Mouse (Mus musculus) embryonic facial prominence, embryonic 11.5 days (tissue): ENCODE data around the gene Nrip2. TPM values are rescaled to one million over a fixed set of nuclear protein-coding genes. Genes with fewer than 3 reads are reported as not detected.

Source experiments
- ATAC-seq: fragments of 200-750 bp; cut with Nextera tagmentation; replicated peaks from 2 replicates; pipeline ENCODE4 v1.8.0; 2017; ENCODE audit warnings: low read depth; ENCODE audit not compliant: insufficient number of reproducible peaks, low FRiP score, low TSS enrichment
- DNase-seq: peaks from one replicate; pipeline ENCODE4 v3.0.0-alpha.2; 2015; ENCODE audit warnings: low spot score
- H3K27ac ChIP-seq: fragments of 300-500 bp; sonication (generic); replicated peaks from 2 replicates; pipeline ENCODE4 v1.5.1; 2014; ENCODE audit warnings: mild to moderate bottlenecking, low read depth, low read length, control low read depth
- H3K27me3 ChIP-seq: fragments of 300-500 bp; sonication (generic); 2 replicates; pipeline ENCODE4 v1.6.1; 2014; ENCODE audit warnings: mild to moderate bottlenecking, low read length, moderate library complexity, mixed read lengths; ENCODE audit not compliant: control insufficient read depth, insufficient read depth
- H3K36me3 ChIP-seq: fragments of 300-500 bp; sonication (generic); replicated peaks from 2 replicates; pipeline ENCODE4 v1.6.1; 2014; ENCODE audit warnings: low read depth, mild to moderate bottlenecking, low read length, moderate library complexity, mixed read lengths; ENCODE audit not compliant: control insufficient read depth, insufficient read depth
- H3K4me1 ChIP-seq: fragments of 300-500 bp; sonication (generic); 2 replicates; pipeline ENCODE4 v1.6.1; 2014; ENCODE audit warnings: low read length, mixed read lengths; ENCODE audit not compliant: control insufficient read depth, insufficient read depth
- H3K4me2 ChIP-seq: fragments of 300-500 bp; sonication (generic); 2 replicates; pipeline ENCODE4 v1.6.1; 2014; ENCODE audit warnings: low read depth, mild to moderate bottlenecking, control low read depth, low read length, moderate library complexity
- H3K4me3 ChIP-seq: fragments of 300-500 bp; sonication (generic); 2 replicates; pipeline ENCODE4 v1.5.1; 2014; ENCODE audit warnings: low read depth, low read length, control low read depth
- H3K9ac ChIP-seq: fragments of 300-500 bp; sonication (generic); replicated peaks from 2 replicates; pipeline ENCODE4 v1.6.1; 2014; ENCODE audit warnings: mild to moderate bottlenecking, control low read depth, low read length
- H3K9me3 ChIP-seq: fragments of 300-500 bp; sonication (generic); replicated peaks from 2 replicates; pipeline ENCODE4 v1.6.1; 2016; ENCODE audit warnings: mild to moderate bottlenecking, low read length, inconsistent platforms, mixed read lengths; ENCODE audit not compliant: control insufficient read depth
- WGBS: fragments of 180-500 bp; shearing (Covaris S2); extraction: QIAGEN DNeasy Blood & Tissue Kit; methylation state at CpG from one replicate; pipeline ENCODE4 v1.1.7; 2014; 5-methylcytosine and 5-hydroxymethylcytosine counted together
- polyA plus RNA-seq: library from polyadenylated mRNA; unstranded; fragments of >200 nt; fragmentation: Nextera tagmentation; extraction: Ambion mirVana; gene quantifications from 2 replicates; pipeline ENCODE4 v1.2.1, GENCODE M21; 2014

Gene Nrip2
- polyA plus RNA-seq, 1 experiment from 2014 or later: 2.0 TPM

DNA sequence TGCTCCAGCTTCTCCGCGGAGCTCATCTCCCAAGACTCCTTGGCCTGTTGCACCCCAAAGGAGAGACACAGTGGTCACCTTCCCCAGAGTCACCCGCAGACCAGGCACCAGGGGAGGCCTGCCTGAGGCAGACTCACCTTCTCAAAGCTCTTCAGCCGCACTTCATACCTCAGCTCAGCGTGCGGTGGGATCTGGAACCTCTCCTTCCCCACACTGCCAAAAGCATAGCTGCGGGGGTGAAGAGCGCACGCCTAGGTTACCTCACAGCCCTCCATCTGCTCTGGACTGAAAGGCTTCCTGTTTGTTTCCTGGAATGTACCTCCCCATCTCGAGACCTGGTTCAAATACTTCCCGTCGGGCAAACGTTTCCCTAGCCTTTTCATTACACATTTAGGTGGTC is 34.5 kb downstream of the Nrip2 start:
- H3K36me3 ChIP-seq: peaks cover 33% of the 10 kb centered on the region
- no peaks in the 10 kb centered on the region for H3K4me1 ChIP-seq
- no peaks in the 10 kb centered on the region for H3K27me3 ChIP-seq
- H3K4me2 ChIP-seq: no peak overlapping the region
- H3K9me3 ChIP-seq: no peaks in the 10 kb centered on the region
- no peak overlapping the region for H3K9ac ChIP-seq
- H3K27ac ChIP-seq: no peak overlapping the region
- H3K4me3 ChIP-seq: no peak overlapping the region
- DNase-seq: no peak
- no peak for ATAC-seq
- WGBS: 94% methylated on average over 13 of the region's 13 CpGs

DNA sequence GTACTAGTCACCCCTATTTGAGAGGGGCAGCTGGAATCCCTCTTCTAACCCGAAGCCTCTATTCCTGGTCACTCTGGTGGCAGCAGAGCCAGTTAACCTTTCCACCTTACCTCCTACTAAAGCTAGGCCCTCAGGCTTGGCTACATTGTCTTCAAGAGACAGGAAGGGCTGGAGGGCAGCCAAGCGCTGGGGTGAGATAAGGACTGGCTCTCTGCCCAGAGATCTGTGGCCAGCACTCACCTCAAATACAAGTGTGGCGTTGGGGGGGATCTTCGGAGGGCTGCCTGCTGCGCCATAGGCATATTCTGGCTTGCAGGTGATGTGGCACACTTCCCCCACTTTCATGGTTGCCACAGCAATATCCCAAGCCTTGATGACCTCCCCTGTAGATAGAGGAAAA is 36.4 kb downstream of the Nrip2 start:
- DNase-seq: no peak
- Histone ChIP-seq H3K27me3 (no peaks in the 10 kb centered on the region), H3K4me3 (no peak overlapping the region), H3K4me1 (no peaks in the 10 kb centered on the region), H3K9me3 (no peaks in the 10 kb centered on the region), H3K36me3 (peaks cover 27% of the 10 kb centered on the region), H3K27ac (no peak overlapping the region), H3K9ac (no peak overlapping the region), H3K4me2 (no peak overlapping the region)
- WGBS: 96% methylated on average over 5 of the region's 5 CpGs
- no peak for ATAC-seq

DNA sequence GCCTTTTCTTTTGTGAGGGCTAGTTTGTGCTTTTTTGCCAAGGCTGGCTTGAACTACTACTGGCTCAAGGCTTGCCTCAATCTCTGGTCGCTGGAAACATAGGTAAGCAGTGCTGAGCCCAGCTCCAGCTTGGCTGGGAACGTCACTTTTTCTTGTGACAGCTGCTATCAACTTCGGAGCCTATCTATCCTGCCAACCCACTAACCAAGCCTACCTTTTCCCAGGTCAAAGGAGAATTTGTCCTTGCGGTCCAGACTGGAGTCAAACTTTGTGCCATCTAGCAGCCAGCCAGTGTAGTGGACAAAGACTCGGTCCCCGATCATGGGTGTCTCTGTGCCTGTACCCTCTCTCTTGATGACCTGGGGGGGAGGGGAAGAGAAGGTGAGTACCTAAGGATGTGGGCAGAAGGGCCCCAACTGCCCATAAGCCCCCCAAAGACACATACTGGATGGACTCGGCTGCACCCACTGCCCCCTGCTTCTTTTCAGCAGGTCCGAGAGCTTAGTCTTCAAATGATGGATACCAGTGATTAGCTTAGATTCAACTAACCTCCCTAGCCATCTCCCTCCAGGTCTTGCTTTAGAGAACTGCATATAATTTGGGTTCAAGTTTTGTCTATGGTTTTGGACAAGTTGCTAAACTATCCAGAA is 37.4 kb downstream of the Nrip2 start:
- peak overlapping the region; percentile 61 for H3K4me2 ChIP-seq
- peaks cover 22% of the 10 kb centered on the region for H3K36me3 ChIP-seq
- no peak overlapping the region for H3K27ac ChIP-seq
- peak overlapping the region; percentile 98 for H3K4me3 ChIP-seq
- no peaks in the 10 kb centered on the region for H3K4me1 ChIP-seq
- no peaks in the 10 kb centered on the region for H3K27me3 ChIP-seq
- peak overlapping the region; percentile 99 for H3K9ac ChIP-seq
- 90% methylated on average over 8 of the region's 8 CpGs for WGBS
- ATAC-seq (no peak), DNase-seq (no peak)
- H3K9me3 ChIP-seq: no peaks in the 10 kb centered on the region

DNA sequence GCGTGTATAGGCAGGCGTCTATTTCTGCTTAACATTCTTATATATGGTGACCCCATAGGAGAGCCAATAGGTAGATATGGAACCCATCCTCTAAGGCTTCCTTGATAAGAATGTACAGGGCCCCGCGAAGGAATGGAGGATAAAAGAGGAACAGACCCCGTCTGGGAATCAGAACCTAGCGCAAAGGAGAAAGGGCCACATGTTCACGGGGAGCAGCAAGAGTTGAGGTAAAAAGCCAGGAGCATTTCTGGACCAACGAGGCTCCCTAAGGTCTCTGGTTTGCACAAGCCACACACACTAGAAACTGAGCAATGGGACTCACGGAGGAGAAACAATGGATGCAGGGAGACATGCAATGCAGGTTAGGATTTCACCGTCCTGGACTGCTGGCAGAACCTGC is 38.2 kb downstream of the Nrip2 start:
- peak overlapping the region; percentile 86 for H3K27ac ChIP-seq
- peak overlapping the region; percentile 99 for H3K9ac ChIP-seq
- H3K9me3 ChIP-seq: no peaks in the 10 kb centered on the region
- H3K36me3 ChIP-seq: peaks cover 20% of the 10 kb centered on the region
- no peaks in the 10 kb centered on the region for H3K4me1 ChIP-seq
- no peaks in the 10 kb centered on the region for H3K27me3 ChIP-seq
- ATAC-seq: no peak
- peak overlapping the region; percentile 98 for H3K4me3 ChIP-seq
- peak overlapping the region; percentile 61 for H3K4me2 ChIP-seq
- DNase-seq: no peak
- 3% methylated on average over 10 of the region's 10 CpGs for WGBS

DNA sequence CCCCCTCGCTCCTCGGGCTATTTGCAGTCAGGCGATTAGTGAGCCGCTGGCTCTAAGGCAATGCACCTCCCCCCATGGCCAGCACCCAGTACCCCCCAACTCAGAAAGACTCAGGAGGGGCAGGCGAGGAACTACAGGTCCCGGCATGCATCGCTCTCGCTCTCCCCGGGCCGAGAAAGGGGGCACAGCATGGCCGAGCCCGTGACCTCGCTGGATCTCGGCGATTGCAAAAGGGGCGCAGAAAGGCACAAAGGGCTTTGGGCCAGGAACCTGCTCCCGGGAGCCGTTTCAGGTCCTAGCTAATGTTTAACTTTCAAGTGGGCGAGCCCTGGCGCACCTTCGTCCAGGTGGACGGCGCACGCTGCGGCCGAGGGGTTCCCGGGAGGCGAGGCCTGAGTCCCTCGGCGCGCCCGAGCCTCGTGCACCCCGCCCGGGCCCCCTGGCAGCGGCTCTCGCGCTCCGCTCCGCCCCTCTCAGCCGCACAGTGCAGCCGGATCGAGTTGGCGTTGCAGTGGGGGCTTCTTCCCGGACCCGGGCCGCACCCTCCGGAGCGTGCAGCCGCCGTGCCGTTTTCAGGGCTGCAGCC is 38.7 kb downstream of the Nrip2 start:
- Histone ChIP-seq H3K4me3 (peak overlapping the region; percentile 98), H3K4me1 (no peaks in the 10 kb centered on the region), H3K27ac (peak overlapping the region; percentile 86), H3K4me2 (peak overlapping the region; percentile 61), H3K36me3 (peaks cover 14% of the 10 kb centered on the region), H3K27me3 (no peaks in the 10 kb centered on the region), H3K9ac (peak overlapping the region; percentile 99), H3K9me3 (no peaks in the 10 kb centered on the region)
- under 1% methylated on average over 51 of the region's 52 CpGs for WGBS
- ATAC-seq (peak; percentile 66), DNase-seq (peak; percentile 77)

DNA sequence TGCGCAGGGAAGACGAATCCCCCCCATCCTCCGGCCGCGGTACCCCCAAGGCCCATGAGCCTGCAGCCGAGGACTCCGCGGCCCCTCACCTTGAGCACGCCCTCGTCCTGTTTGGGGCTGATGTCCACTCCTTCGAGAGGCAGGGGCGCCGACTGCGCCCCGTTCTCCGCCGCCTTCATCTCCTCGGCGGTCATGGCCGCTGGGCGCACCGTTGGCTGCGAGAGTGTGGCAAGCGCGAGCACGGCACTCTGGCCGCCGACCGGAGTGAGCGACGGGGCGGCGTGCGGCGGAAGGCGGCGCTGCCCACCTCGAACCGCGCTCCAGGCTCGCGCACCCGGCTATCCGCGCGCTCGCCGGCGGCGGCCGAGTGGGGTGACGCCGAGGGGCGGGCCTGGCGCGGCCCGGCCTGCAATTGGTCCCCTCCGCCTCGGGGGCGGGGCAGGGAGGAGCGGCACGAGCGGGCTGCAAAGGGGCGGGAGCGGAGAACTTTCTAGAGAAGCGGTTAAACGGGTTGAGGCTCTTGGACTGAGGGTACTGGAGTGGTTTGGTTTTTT is 39.3 kb downstream of the Nrip2 start, which contains the start of gene Fkbp4:
Fkbp4 (minus strand) TSS at position 361 of the 554 bp plus-strand sequence.
- H3K36me3 ChIP-seq: peaks cover 11% of the 10 kb centered on the region
- under 1% methylated on average over 67 of the region's 67 CpGs for WGBS
- H3K27me3 ChIP-seq: no peaks in the 10 kb centered on the region
- peak within 1 kb of the TSS; percentile 98 for H3K4me3 ChIP-seq
- H3K4me1 ChIP-seq: no peaks in the 10 kb centered on the region
- DNase-seq (peak; percentile 96), ATAC-seq (peak; percentile 90)
- H3K4me2 ChIP-seq: peak within 1 kb of the TSS; percentile 61
- peak within 1 kb of the TSS; percentile 99 for H3K9ac ChIP-seq
- no peaks in the 10 kb centered on the region for H3K9me3 ChIP-seq
- H3K27ac ChIP-seq: peak within 1 kb of the TSS; percentile 86

DNA sequence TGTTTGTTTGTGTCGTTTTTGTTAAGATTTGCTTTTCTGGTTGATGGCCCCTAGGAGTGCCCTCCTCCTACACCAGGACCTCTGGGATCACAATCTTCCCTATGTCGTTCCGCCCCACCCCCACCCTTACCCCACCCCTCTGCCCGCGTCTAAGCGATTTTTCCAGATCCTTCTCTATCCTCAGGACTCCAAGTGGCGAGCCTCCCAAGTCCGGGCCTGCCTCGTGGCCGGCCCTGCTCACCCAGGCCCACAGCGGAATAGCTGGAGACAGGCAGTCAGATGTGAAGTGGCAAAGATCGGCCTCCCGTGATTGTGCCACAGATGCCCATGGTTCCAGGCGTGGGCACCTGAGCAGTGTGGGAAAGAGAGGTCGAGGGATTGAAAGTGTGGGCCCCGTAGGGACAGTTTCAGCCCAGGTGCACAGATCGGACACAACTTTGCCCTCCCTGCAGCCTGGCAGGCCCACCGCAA is 39.8 kb downstream of the Nrip2 start:
- no peaks in the 10 kb centered on the region for H3K27me3 ChIP-seq
- peak overlapping the region; percentile 38 for H3K4me2 ChIP-seq
- peak overlapping the region; percentile 98 for H3K4me3 ChIP-seq
- no peak overlapping the region for H3K27ac ChIP-seq
- H3K4me1 ChIP-seq: no peaks in the 10 kb centered on the region
- 30% methylated on average over 18 of the region's 18 CpGs for WGBS
- peaks cover 8% of the 10 kb centered on the region for H3K36me3 ChIP-seq
- ATAC-seq (no peak; the same call in 1 of the 2 replicates), DNase-seq (no peak)
- no peaks in the 10 kb centered on the region for H3K9me3 ChIP-seq
- peak overlapping the region; percentile 50 for H3K9ac ChIP-seq

DNA sequence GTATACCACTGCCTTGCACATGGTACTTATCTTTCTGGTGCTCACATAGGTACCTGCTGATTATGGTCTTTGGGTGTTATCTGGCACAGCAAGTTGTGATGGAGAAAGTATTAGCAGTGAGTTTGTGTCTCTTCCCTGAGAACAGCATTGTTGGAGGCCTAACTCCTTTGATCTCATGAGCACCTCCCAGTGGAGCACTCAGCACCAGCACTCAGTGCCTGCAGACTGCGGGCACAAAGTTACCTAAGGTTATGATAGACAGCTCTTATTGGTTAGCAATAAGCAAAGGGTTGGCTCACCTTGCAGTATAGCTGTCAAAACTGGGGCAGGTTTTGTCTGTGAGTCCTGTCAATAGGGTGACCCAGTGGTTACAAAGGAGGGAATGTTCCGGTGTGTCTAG is 41.1 kb downstream of the Nrip2 start:
- 91% methylated on average over 2 of the region's 2 CpGs for WGBS

More for the DNA sequence above, 41.1 kb downstream of the Nrip2 start:
- no peak overlapping the region for H3K4me3 ChIP-seq
- ATAC-seq (no peak), DNase-seq (no peak)
- no peaks in the 10 kb centered on the region for H3K9me3 ChIP-seq
- no peaks in the 10 kb centered on the region for H3K4me1 ChIP-seq
- H3K4me2 ChIP-seq: no peak overlapping the region
- H3K36me3 ChIP-seq: peaks cover 6% of the 10 kb centered on the region; the same call in 1 of the 2 replicates
- no peak overlapping the region for H3K9ac ChIP-seq
- H3K27ac ChIP-seq: no peak overlapping the region
- H3K27me3 ChIP-seq: no peaks in the 10 kb centered on the region
